Mouse (Mus musculus): ENCODE measurements around the gene Fgg. TPM values are rescaled to one million over a fixed set of nuclear protein-coding genes. Genes with fewer than 3 reads are reported as not detected.

Gene Fgg
- total RNA-seq, 2 experiments from 2014 or later = not detected

Other genes starting within 250 kb of the Fgg start
- under 1 TPM; 0.34 to 0.57 TPM for gene Rbm46, start 131.2 kb upstream of the Fgg start, total RNA-seq (2021)
- under 1 TPM in 1 of 2 experiments, not detected in 1; 0.11 TPM for gene Lrat, start 103.8 kb upstream of the Fgg start, total RNA-seq (2021)
- gene Fga, start 18.4 kb downstream of the Fgg start, total RNA-seq (2021) = not detected
- gene Fgb, start 42.1 kb downstream of the Fgg start, total RNA-seq (2021) = not detected
- 10 to 100 TPM; 38.6 to 41.9 TPM for gene Plrg1, start 47.8 kb downstream of the Fgg start, total RNA-seq (2021)
- gene Dchs2, start 120.2 kb downstream of the Fgg start, total RNA-seq (2021) = 1 to 10 TPM; 2.2 to 4.7 TPM